Mouse (Mus musculus) 3134 (cell line): ENCODE measurements around the gene Chst5.
A peak's percentile ranks its signal among the peaks of the same experiment; 100 is the strongest.
"Not testable (repeated sequence)": the region's sequence is repeated elsewhere in the genome, so short reads cannot be mapped to it uniquely, and the experiment has no call there.

Source experiments
- DNase-seq: peaks from one replicate; pipeline ENCODE4 v3.0.0-alpha.2; 2011; ENCODE audit warnings: low spot score; ENCODE audit not compliant: insufficient read length; ENCODE audit errors: extremely low read depth

The Chst5 gene

GRCm38 (mm10) chr8:111876355-111876948, 33.8 kb downstream of the Chst5 start, which contains the start of gene Tmem170:
Gene Tmem170, minus strand, starts transcription at chr8:111876750.
- DNase-seq = peak; percentile 97

- peak; percentile 19 for DNase-seq
Observed at GRCm38 (mm10) chr8:111875758-111876157, 34.5 kb downstream of the Chst5 start.

- no peak for DNase-seq
Observed at GRCm38 (mm10) chr8:111871278-111871677, 39.0 kb downstream of the Chst5 start.

GRCm38 (mm10) chr8:111870379-111870778, 39.9 kb downstream of the Chst5 start:
- DNase-seq = no peak

GRCm38 (mm10) chr8:111868664-111869063, 41.6 kb downstream of the Chst5 start:
- no peak for DNase-seq

GRCm38 (mm10) chr8:111865857-111866256, 44.4 kb downstream of the Chst5 start:
- no peak for DNase-seq

- DNase-seq = no peak
Observed at GRCm38 (mm10) chr8:111865130-111865852, 45.0 kb downstream of the Chst5 start.

- no peak for DNase-seq
Observed at GRCm38 (mm10) chr8:111864648-111865047, 45.6 kb downstream of the Chst5 start.

- DNase-seq = no peak
Observed at GRCm38 (mm10) chr8:111863280-111863679, 47.0 kb downstream of the Chst5 start.

- DNase-seq = no peak
Observed at GRCm38 (mm10) chr8:111855977-111856376, 54.3 kb downstream of the Chst5 start.

- peak; percentile 89 for DNase-seq
Observed at GRCm38 (mm10) chr8:111853861-111854501, 56.3 kb downstream of the Chst5 start, which contains the start of gene Cfdp1. Gene Cfdp1, minus strand, starts transcription at chr8:111854291.

GRCm38 (mm10) chr8:111853219-111853618, 57.0 kb downstream of the Chst5 start:
- DNase-seq = not testable (repeated sequence)

GRCm38 (mm10) chr8:111846746-111847145, 63.5 kb downstream of the Chst5 start:
- no peak for DNase-seq
